Mouse (Mus musculus) liver, embryonic 14.5 days (tissue): ENCODE results near the gene Prpf6.

Experiments used
- CTCF ChIP-seq: IDR thresholded peaks from 2 replicates; pipeline ENCODE4 v1.5.1; 2016; ENCODE audit warnings: antibody characterized with exemption, low read depth, control low read depth
- EP300 ChIP-seq: IDR thresholded peaks from 2 replicates; pipeline ENCODE4 v1.6.1; 2016; ENCODE audit warnings: antibody characterized with exemption, low read depth

- no peak for TF ChIP-seq CTCF
- no peak for TF ChIP-seq EP300
Measured at GRCm38 (mm10) chr2:181687586-181687985, 95.9 kb downstream of the Prpf6 start.
